ENCODE assay signal across 7 mouse cellular contexts in genomic region chr19:32344738-32345121, GRCm38 (mm10). TPM values are rescaled to one million over a fixed set of nuclear protein-coding genes. Genes with fewer than 3 reads are reported as not detected.
DNase-seq lines count a peak whose midpoint lies in the region; ATAC-seq and TF ChIP-seq lines count a peak whose summit lies in the region.

No protein-coding gene starts in this region.

- WGBS in hindbrain, embryonic 12.5 days, result 14% methylated on average over 4 of the region's 4 CpGs
- WGBS in liver, embryonic 14.5 days (ENCODE audit: insufficient replicate concordance), result 10% methylated on average over 4 of the region's 4 CpGs

- no peak overlapping the region for H3K27ac ChIP-seq in hindbrain, embryonic 12.5 days
- no peak overlapping the region for H3K27ac ChIP-seq in liver, embryonic 14.5 days

- H3K9ac ChIP-seq in hindbrain, embryonic 12.5 days, result no peak overlapping the region
- H3K9ac ChIP-seq in liver, embryonic 14.5 days (replicated peaks), result no peak overlapping the region

- TF ChIP-seq EP300 in liver, embryonic 14.5 days (IDR thresholded peaks at IDR 0.05; ENCODE audit: low read depth), result no peak

- H3K4me2 ChIP-seq in hindbrain, embryonic 12.5 days (replicated peaks), result peak overlapping the region; percentile 39
- H3K4me2 ChIP-seq in liver, embryonic 14.5 days (ENCODE audit: low read depth), result peak overlapping the region; percentile 30; the same call in 1 of the 2 replicates

- no peaks in the 10 kb centered on the region for H3K27me3 ChIP-seq in E14TG2a.4 (ENCODE audit: insufficient read depth, low read length)
- no peaks in the 10 kb centered on the region for H3K27me3 ChIP-seq in hindbrain, embryonic 12.5 days
- no peaks in the 10 kb centered on the region for H3K27me3 ChIP-seq in liver, embryonic 14.5 days (ENCODE audit: control insufficient read depth, insufficient read depth, low read length)

- DNase-seq in A20 (ENCODE audit: low read depth, low spot score), result peak; percentile 29
- no peak for DNase-seq in liver, embryonic 14.5 days (ENCODE audit: low read depth in 3 of 3, low spot score in 3 of 3)
- DNase-seq in thymus, postnatal 10 days (ENCODE audit: low spot score in 2 of 2), result peak; percentile 68 to 70
- no peak for DNase-seq in lung, postnatal 14 days
- no peak for DNase-seq in cerebellum, adult 11 months

- H3K9me3 ChIP-seq in E14TG2a.4 (ENCODE audit: low read length), result no peaks in the 10 kb centered on the region
- no peaks in the 10 kb centered on the region for H3K9me3 ChIP-seq in hindbrain, embryonic 12.5 days (replicated peaks)
- no peaks in the 10 kb centered on the region for H3K9me3 ChIP-seq in liver, embryonic 14.5 days (ENCODE audit: control insufficient read depth, low read length)

- H3K36me3 ChIP-seq in E14TG2a.4 (ENCODE audit: insufficient read depth, low read length), result no peaks in the 10 kb centered on the region
- H3K36me3 ChIP-seq in hindbrain, embryonic 12.5 days, result 0 out of 2 replicates have a peak, but pooled peaks cover 2% of the 10 kb centered on the region
- no peaks in the 10 kb centered on the region for H3K36me3 ChIP-seq in liver, embryonic 14.5 days (replicated peaks; ENCODE audit: control insufficient read depth, insufficient read depth, low read depth)

- ATAC-seq in hindbrain, embryonic 12.5 days (ENCODE audit: low FRiP score), result peak; percentile 71; the same call in 1 of the 2 replicates
- no peak for ATAC-seq in liver, embryonic 14.5 days (ENCODE audit: insufficient read depth)

- TF ChIP-seq CTCF in E14TG2a.4 (conservative IDR thresholded peaks at IDR 0.05; ENCODE audit: low read length), result no peak
- TF ChIP-seq CTCF in liver, embryonic 14.5 days (IDR thresholded peaks at IDR 0.05; ENCODE audit: low read depth), result no peak

- H3K4me1 ChIP-seq in E14TG2a.4 (replicated peaks; ENCODE audit: low read depth, low read length), result peaks cover 50% of the 10 kb centered on the region
- H3K4me1 ChIP-seq in hindbrain, embryonic 12.5 days, result peaks cover 15% of the 10 kb centered on the region
- H3K4me1 ChIP-seq in liver, embryonic 14.5 days (replicated peaks; ENCODE audit: control insufficient read depth in 2 of 2, insufficient read depth in 2 of 2, low read length in 1 of 2), result peaks cover 0 to 47% of the 10 kb centered on the region in 2 experiments

- peak overlapping the region; percentile 72 for H3K4me3 ChIP-seq in E14TG2a.4 (replicated peaks; ENCODE audit: low read length)
- H3K4me3 ChIP-seq in hindbrain, embryonic 12.5 days, result no peak overlapping the region
- no peak overlapping the region for H3K4me3 ChIP-seq in liver, embryonic 14.5 days (ENCODE audit: insufficient read depth in 1 of 2, low read depth in 2 of 2, low read length in 2 of 2)

RNA-seq across cellular contexts. Expression of gene Sgms1, which starts 44.8 kb away (rescaled TPM):
- polyA plus RNA-seq in hindbrain, embryonic 12.5 days (2016; fragmentation: Nextera tagmentation; extraction: Ambion mirVana), result 18.1 and 19.2 TPM in 2 replicates
- 11.0 and 17.3 TPM in 2 replicates for polyA plus RNA-seq in liver, embryonic 14.5 days (2012; rRNA removed)
- 19.2 and 21.7 TPM in 2 replicates for polyA plus RNA-seq in liver, embryonic 14.5 days (2014; fragmentation: Nextera tagmentation; extraction: Ambion mirVana)

Comparison
In these comparisons a context has a peak if more than half of its experiments do, and no peak if none do; other contexts are left out.
1. DNase-seq: peak in A20 (single experiment) and thymus, postnatal 10 days (2 of 2); none in liver, embryonic 14.5 days (0 of 3), lung, postnatal 14 days (single experiment) and cerebellum, adult 11 months (single experiment).